Mouse (Mus musculus) heart, postnatal 36 days (tissue): ENCODE data around the gene Strap. TPM values are rescaled to one million over a fixed set of nuclear protein-coding genes. Genes with fewer than 3 reads are reported as not detected.
A peak's percentile ranks its signal among the peaks of the same experiment; 100 is the strongest.

Experiments
- DNase-seq, 2 experiments: peaks; one replicate each; pipeline ENCODE4 v3.0.0; 2021 to 2022
- intact Hi-C: fragments of 180-260 bp; cut with DNase I; formaldehyde crosslinking; loops from one replicate; pipeline ENCODE4 v1.15.1; 2025
- total RNA-seq, 2 experiments: library from RNA; stranded (reverse); gene quantifications; 2 replicates each; pipeline ENCODE4 v1.2.3; 2021

Strap gene
- total RNA-seq, 2 experiments from 2014 or later, result 89.3 to 92.3 TPM

GRCm38 (mm10) chr6:137722220-137722931, 12.5 kb upstream of the Strap start:
- DNase-seq, result no peak
- intact Hi-C loops, result loop anchor here (2.0 to 5.0 kb wide), 2 partner anchors 60 to 74 kb away; no protein-coding TSS in a partner anchor

- DNase-seq, result peak in 1 of 2 experiments; percentile 28
Observed at GRCm38 (mm10) chr6:137723898-137724297, 11.0 kb upstream of the Strap start.

GRCm38 (mm10) chr6:137734460-137734845, 425 bp upstream of the Strap start:
- no peak for DNase-seq
- intact Hi-C loops, result no loop called here

More at GRCm38 (mm10) chr6:137723898-137724297, 11.0 kb upstream of the Strap start:
- intact Hi-C loops, result loop anchor here (1.0 to 5.0 kb wide), 5 partner anchors 62 to 517 kb away; no protein-coding TSS in a partner anchor

GRCm38 (mm10) chr6:137735671-137736238, 877 bp downstream of the Strap start:
- DNase-seq, result no peak
- intact Hi-C loops, result no loop called here

- DNase-seq, result no peak
- intact Hi-C loops, result no loop called here
Observed at GRCm38 (mm10) chr6:137740972-137741371, 6.1 kb downstream of the Strap start.

- no peak for DNase-seq
- intact Hi-C loops, result no loop called here
Observed at GRCm38 (mm10) chr6:137744700-137745099, 9.8 kb downstream of the Strap start.

GRCm38 (mm10) chr6:137747174-137747928, 12.5 kb downstream of the Strap start:
- intact Hi-C loops, result no loop called here
- DNase-seq, result no peak

- intact Hi-C loops, result no loop called here
Observed at GRCm38 (mm10) chr6:137751551-137752274, 16.8 kb downstream of the Strap start.

GRCm38 (mm10) chr6:137752275-137752655, 17.4 kb downstream of the Strap start:
- intact Hi-C loops, result no loop called here
- DNase-seq, result no peak

More at GRCm38 (mm10) chr6:137751551-137752274, 16.8 kb downstream of the Strap start:
- DNase-seq, result no peak

GRCm38 (mm10) chr6:137754056-137754856, 19.4 kb downstream of the Strap start, which contains the start of gene Dera:
Dera (plus strand) TSS chr6:137754546.
- intact Hi-C loops, result no loop called here
- peak; percentile 75 to 82 for DNase-seq

- no peak for DNase-seq
- intact Hi-C loops, result loop anchor here (5.0 kb wide), 1 partner anchor 397 kb away; no protein-coding TSS in a partner anchor
Observed at GRCm38 (mm10) chr6:137754857-137755232, 20.0 kb downstream of the Strap start.

GRCm38 (mm10) chr6:137756310-137756709, 21.4 kb downstream of the Strap start:
- intact Hi-C loops, result loop anchor here (5.0 kb wide), 1 partner anchor 396 kb away; no protein-coding TSS in a partner anchor
- peak in 1 of 2 experiments; percentile 30 for DNase-seq

GRCm38 (mm10) chr6:137757891-137758290, 23.0 kb downstream of the Strap start:
- no peak for DNase-seq
- intact Hi-C loops, result loop anchor here (5.0 kb wide), 1 partner anchor 394 kb away; no protein-coding TSS in a partner anchor

GRCm38 (mm10) chr6:137759681-137760080, 24.8 kb downstream of the Strap start:
- no peak for DNase-seq
- intact Hi-C loops, result loop anchor here (5.0 kb wide), 1 partner anchor 393 kb away; no protein-coding TSS in a partner anchor

GRCm38 (mm10) chr6:137760966-137761365, 26.1 kb downstream of the Strap start:
- intact Hi-C loops, result no loop called here
- DNase-seq, result no peak

- intact Hi-C loops, result no loop called here
- no peak for DNase-seq
Observed at GRCm38 (mm10) chr6:137764572-137765210, 29.8 kb downstream of the Strap start.

- DNase-seq, result no peak
- intact Hi-C loops, result no loop called here
Observed at GRCm38 (mm10) chr6:137766177-137766576, 31.3 kb downstream of the Strap start.

GRCm38 (mm10) chr6:137771621-137772250, 36.9 kb downstream of the Strap start:
- intact Hi-C loops, result no loop called here
- DNase-seq, result no peak
